In genomic region chr5:132703455-132704100, GRCm38 (mm10) we compare ENCODE assay signal across 17 mouse cellular contexts.
DNase-seq lines count a peak whose midpoint lies in the region; ATAC-seq and TF ChIP-seq lines count a peak whose summit lies in the region.
"Had no signal": no experiment of that assay in that cellular context is flagged by ENCODE, and none has a peak within 500 bp of the region (broad histone marks: within the 10 kb centered on the region; RNA-seq: fewer than 3 reads in every experiment).

No protein-coding gene starts in this region.

- H3K36me3 ChIP-seq in heart, embryonic 11.5 days (ENCODE audit: control insufficient read depth, insufficient read depth, low read length) = no peaks in the 10 kb centered on the region
- H3K36me3 ChIP-seq in kidney, adult 2 months (ENCODE audit: control insufficient read depth, insufficient read depth, low read length) = no peaks in the 10 kb centered on the region
- no peaks in the 10 kb centered on the region for H3K36me3 ChIP-seq in embryonic facial prominence, embryonic 14.5 days (ENCODE audit: control insufficient read depth, insufficient read depth, low read length)
- H3K36me3 ChIP-seq in intestine, embryonic 15.5 days = no peaks in the 10 kb centered on the region
- H3K36me3 ChIP-seq in forebrain, embryonic 10.5 days (replicated peaks) = no peaks in the 10 kb centered on the region
- H3K36me3 ChIP-seq: forebrain, embryonic 15.5 days; limb, embryonic 13.5 days; midbrain, embryonic 13.5 days; neural tube, embryonic 12.5 days had no signal

- no peak for TF ChIP-seq POLR2A in kidney, adult 2 months (IDR thresholded peaks at IDR 0.05; ENCODE audit: low read depth, low read length)

- no peaks in the 10 kb centered on the region for H3K27me3 ChIP-seq in heart, embryonic 11.5 days (ENCODE audit: control insufficient read depth, insufficient read depth, low read length)
- H3K27me3 ChIP-seq in kidney, adult 2 months (replicated peaks; ENCODE audit: control insufficient read depth, insufficient read depth, low read length) = no peaks in the 10 kb centered on the region
- no peaks in the 10 kb centered on the region for H3K27me3 ChIP-seq in embryonic facial prominence, embryonic 14.5 days (replicated peaks; ENCODE audit: control insufficient read depth, insufficient read depth, low read length)
- no peaks in the 10 kb centered on the region for H3K27me3 ChIP-seq in intestine, embryonic 15.5 days (replicated peaks)
- H3K27me3 ChIP-seq in forebrain, embryonic 10.5 days (ENCODE audit: poor library complexity, severe bottlenecking) = no peaks in the 10 kb centered on the region
- H3K27me3 ChIP-seq: forebrain, embryonic 15.5 days; limb, embryonic 13.5 days; midbrain, embryonic 13.5 days; neural tube, embryonic 12.5 days had no signal

- no peaks in the 10 kb centered on the region for H3K9me3 ChIP-seq in heart, embryonic 11.5 days (replicated peaks; ENCODE audit: control insufficient read depth, low read length)
- no peaks in the 10 kb centered on the region for H3K9me3 ChIP-seq in embryonic facial prominence, embryonic 14.5 days (ENCODE audit: control insufficient read depth, low read length)
- no peaks in the 10 kb centered on the region for H3K9me3 ChIP-seq in intestine, embryonic 15.5 days
- H3K9me3 ChIP-seq in forebrain, embryonic 10.5 days = no peaks in the 10 kb centered on the region
- H3K9me3 ChIP-seq: forebrain, embryonic 15.5 days; limb, embryonic 13.5 days; midbrain, embryonic 13.5 days; neural tube, embryonic 12.5 days had no signal

- 66% methylated on average over 10 of the region's 10 CpGs for WGBS in heart, embryonic 11.5 days (ENCODE audit: insufficient replicate concordance)
- 72% methylated on average over 10 of the region's 10 CpGs for WGBS in kidney, adult 2 months
- WGBS in embryonic facial prominence, embryonic 14.5 days = 61% methylated on average over 10 of the region's 10 CpGs
- 37% methylated on average over 10 of the region's 10 CpGs for WGBS in intestine, embryonic 15.5 days
- 90% methylated on average over 10 of the region's 10 CpGs for WGBS in forebrain, embryonic 10.5 days

- no peak overlapping the region for H3K4me2 ChIP-seq in heart, embryonic 11.5 days
- H3K4me2 ChIP-seq in embryonic facial prominence, embryonic 14.5 days (ENCODE audit: low read depth, low read length) = no peak overlapping the region
- H3K4me2 ChIP-seq in intestine, embryonic 15.5 days (replicated peaks) = no peak overlapping the region
- H3K4me2 ChIP-seq: forebrain, embryonic 15.5 days; limb, embryonic 13.5 days; midbrain, embryonic 13.5 days; neural tube, embryonic 12.5 days had no signal

- H3K27ac ChIP-seq in heart, embryonic 11.5 days (ENCODE audit: low read depth, low read length) = no peak overlapping the region
- H3K27ac ChIP-seq in kidney, adult 2 months (ENCODE audit: insufficient read depth, low read depth, low read length) = no peak overlapping the region
- no peak overlapping the region; the same call in 1 of the 2 replicates for H3K27ac ChIP-seq in embryonic facial prominence, embryonic 14.5 days (replicated peaks; ENCODE audit: low read depth, low read length)
- 0 out of 2 replicates have a peak overlapping the region, but pooled peaks have one; percentile 36 for H3K27ac ChIP-seq in intestine, embryonic 15.5 days
- no peak overlapping the region for H3K27ac ChIP-seq in forebrain, embryonic 10.5 days
- H3K27ac ChIP-seq: forebrain, embryonic 15.5 days; limb, embryonic 13.5 days; midbrain, embryonic 13.5 days; neural tube, embryonic 12.5 days had no signal

- no peak for ATAC-seq in heart, embryonic 11.5 days (replicated peaks; ENCODE audit: insufficient number of reproducible peaks, low FRiP score, low TSS enrichment)
- peak; percentile 50; the same call in 1 of the 2 replicates for ATAC-seq in embryonic facial prominence, embryonic 14.5 days (ENCODE audit: low read depth)
- peak; percentile 77 for ATAC-seq in intestine, embryonic 15.5 days
- ATAC-seq: forebrain, embryonic 15.5 days; midbrain, embryonic 13.5 days had no signal

- no peak overlapping the region for H3K4me3 ChIP-seq in heart, embryonic 11.5 days (ENCODE audit: low read depth, low read length)
- H3K4me3 ChIP-seq in kidney, adult 2 months (ENCODE audit: insufficient read depth, low read depth, low read length) = no peak overlapping the region
- no peak overlapping the region for H3K4me3 ChIP-seq in embryonic facial prominence, embryonic 14.5 days (ENCODE audit: low read depth, low read length)
- no peak overlapping the region for H3K4me3 ChIP-seq in intestine, embryonic 15.5 days (replicated peaks)
- no peak overlapping the region for H3K4me3 ChIP-seq in forebrain, embryonic 10.5 days
- H3K4me3 ChIP-seq: forebrain, embryonic 15.5 days; limb, embryonic 13.5 days; midbrain, embryonic 13.5 days; neural tube, embryonic 12.5 days had no signal

- H3K4me1 ChIP-seq in heart, embryonic 11.5 days (ENCODE audit: control insufficient read depth, insufficient read depth, low read length) = no peaks in the 10 kb centered on the region
- H3K4me1 ChIP-seq in kidney, adult 2 months (ENCODE audit: control insufficient read depth, insufficient read depth, low read length) = no peaks in the 10 kb centered on the region
- no peaks in the 10 kb centered on the region for H3K4me1 ChIP-seq in embryonic facial prominence, embryonic 14.5 days (ENCODE audit: control insufficient read depth, insufficient read depth, low read length)
- no peaks in the 10 kb centered on the region; the same call in 1 of the 2 replicates for H3K4me1 ChIP-seq in intestine, embryonic 15.5 days (replicated peaks)
- peaks cover 7% of the 10 kb centered on the region for H3K4me1 ChIP-seq in forebrain, embryonic 10.5 days
- H3K4me1 ChIP-seq: neural tube, embryonic 12.5 days had no signal

- TF ChIP-seq CTCF in kidney, adult 2 months (conservative IDR thresholded peaks at IDR 0.05; ENCODE audit: insufficient read depth, insufficient read length, low read depth, low read length) = no peak

- H3K9ac ChIP-seq in heart, embryonic 11.5 days (ENCODE audit: low read depth, low read length) = no peak overlapping the region
- H3K9ac ChIP-seq in embryonic facial prominence, embryonic 14.5 days (ENCODE audit: low read depth, low read length) = no peak overlapping the region
- no peak overlapping the region for H3K9ac ChIP-seq in intestine, embryonic 15.5 days
- H3K9ac ChIP-seq: forebrain, embryonic 15.5 days; limb, embryonic 13.5 days; midbrain, embryonic 13.5 days; neural tube, embryonic 12.5 days had no signal

- intact Hi-C loops in heart, postnatal 14 days (cut with DNase I) = no loop called here

- peak; percentile 12 to 16 for DNase-seq in heart, postnatal 14 days
- DNase-seq in kidney, postnatal 4 days = peak; percentile 13 to 39
- no peak for DNase-seq in kidney, adult 2 months
- DNase-seq in embryonic facial prominence, embryonic 14.5 days (ENCODE audit: low spot score) = peak; percentile 73
- no peak for DNase-seq in cerebellum, adult 11-12 months
- no peak for DNase-seq in forebrain, embryonic 10.5 days (ENCODE audit: extremely low spot score, low spot score)
- DNase-seq: adrenal gland, postnatal 25 days; B cell, adult 2 months; cerebellum, adult 18-20 months; right cerebral cortex, postnatal 4 days; thymus, postnatal 25 days had no signal

Comparison
In these comparisons a context has a peak if more than half of its experiments do, and no peak if none do; other contexts are left out.
1. DNase-seq: peak in heart, postnatal 14 days (2 of 2), kidney, postnatal 4 days (2 of 2) and embryonic facial prominence, embryonic 14.5 days (single experiment); none in kidney, adult 2 months (single experiment), cerebellum, adult 11-12 months (single experiment) and forebrain, embryonic 10.5 days (single experiment).